In genomic region chr5:34517913-34518312, GRCm38 (mm10) we compare ENCODE assay signal across 9 mouse cellular contexts. TPM values are rescaled to one million over a fixed set of nuclear protein-coding genes. Genes with fewer than 3 reads are reported as not detected.
DNase-seq lines count a peak whose midpoint lies in the region; ATAC-seq and TF ChIP-seq lines count a peak whose summit lies in the region.
"Had no signal": no experiment of that assay in that cellular context is flagged by ENCODE, and none has a peak within 500 bp of the region (broad histone marks: within the 10 kb centered on the region; RNA-seq: fewer than 3 reads in every experiment).

No protein-coding gene starts in this region.

- no peak overlapping the region for H3K27ac ChIP-seq in kidney, adult 2 months (ENCODE audit: insufficient read depth, low read depth, low read length)
- H3K27ac ChIP-seq in kidney, embryonic 16.5 days (ENCODE audit: low read length), result no peak overlapping the region
- H3K27ac ChIP-seq in bone marrow, adult 2 months (ENCODE audit: control insufficient read depth, insufficient read depth, low read depth, low read length, poor library complexity), result no peak overlapping the region
- no peak overlapping the region for H3K27ac ChIP-seq in liver, adult 2 months (replicated peaks; ENCODE audit: insufficient read depth, low read depth, low read length)
- H3K27ac ChIP-seq: stomach, embryonic 15.5 days had no signal

- H3K4me1 ChIP-seq in kidney, adult 2 months (ENCODE audit: control insufficient read depth, insufficient read depth, low read length), result no peaks in the 10 kb centered on the region; the same call in 1 of the 2 replicates
- peaks cover 9% of the 10 kb centered on the region for H3K4me1 ChIP-seq in kidney, embryonic 16.5 days (ENCODE audit: insufficient read depth, low read length)
- H3K4me1 ChIP-seq in bone marrow, adult 2 months (ENCODE audit: control insufficient read depth, insufficient read depth, low read length), result peaks cover 6% of the 10 kb centered on the region; the same call in 1 of the 2 replicates
- H3K4me1 ChIP-seq in liver, adult 2 months (ENCODE audit: control insufficient read depth, insufficient read depth, low read length), result peaks cover 8% of the 10 kb centered on the region

- TF ChIP-seq POLR2A in kidney, adult 2 months (IDR thresholded peaks at IDR 0.05; ENCODE audit: low read depth, low read length), result no peak
- no peak for TF ChIP-seq POLR2A in bone marrow, adult 2 months (IDR thresholded peaks at IDR 0.05; ENCODE audit: borderline replicate concordance, control insufficient read depth, low read depth, low read length)
- no peak for TF ChIP-seq POLR2A in liver, adult 2 months (IDR thresholded peaks at IDR 0.05; ENCODE audit: extremely low read depth, insufficient read depth, low read length)

- H3K27me3 ChIP-seq in kidney, adult 2 months (replicated peaks; ENCODE audit: control insufficient read depth, insufficient read depth, low read length), result no peaks in the 10 kb centered on the region
- no peaks in the 10 kb centered on the region for H3K27me3 ChIP-seq in kidney, embryonic 16.5 days (ENCODE audit: insufficient read depth, low read length)
- no peaks in the 10 kb centered on the region for H3K27me3 ChIP-seq in liver, adult 2 months (ENCODE audit: control insufficient read depth, insufficient read depth, low read length)
- H3K27me3 ChIP-seq: stomach, embryonic 15.5 days had no signal

- peak; percentile 94 for TF ChIP-seq CTCF in kidney, adult 2 months (conservative IDR thresholded peaks at IDR 0.05; ENCODE audit: insufficient read depth, insufficient read length, low read depth, low read length)
- peak; percentile 96 for TF ChIP-seq CTCF in bone marrow, adult 2 months (IDR thresholded peaks at IDR 0.05; ENCODE audit: control insufficient read depth, insufficient read depth, low read length)
- TF ChIP-seq CTCF in liver, adult 2 months (IDR thresholded peaks at IDR 0.05; ENCODE audit: low read depth, low read length), result peak; percentile 99

- H3K36me3 ChIP-seq in kidney, adult 2 months (ENCODE audit: control insufficient read depth, insufficient read depth, low read length), result no peaks in the 10 kb centered on the region
- no peaks in the 10 kb centered on the region for H3K36me3 ChIP-seq in kidney, embryonic 16.5 days (ENCODE audit: insufficient read depth, low read length)
- H3K36me3 ChIP-seq in liver, adult 2 months (ENCODE audit: control insufficient read depth, insufficient read depth, low read length), result no peaks in the 10 kb centered on the region
- H3K36me3 ChIP-seq: stomach, embryonic 15.5 days had no signal

- DNase-seq in kidney, adult 2 months, result peak; percentile 86
- DNase-seq in kidney, adult 9 months, result peak; percentile 86
- peak; percentile 69 for DNase-seq in liver, adult 2 months (ENCODE audit: extremely low read depth, low read depth, low spot score)
- DNase-seq in ovary, postnatal 10 days (ENCODE audit: low spot score), result peak; percentile 57
- DNase-seq in thymus, postnatal 10 days (ENCODE audit: low spot score in 2 of 2), result peak; percentile 76 to 91

- H3K4me3 ChIP-seq in kidney, adult 2 months (ENCODE audit: insufficient read depth, low read depth, low read length), result no peak overlapping the region
- no peak overlapping the region for H3K4me3 ChIP-seq in kidney, embryonic 16.5 days (ENCODE audit: low read length)
- no peak overlapping the region for H3K4me3 ChIP-seq in bone marrow, adult 2 months (replicated peaks; ENCODE audit: control insufficient read depth, low read depth, low read length)
- H3K4me3 ChIP-seq in liver, adult 2 months (ENCODE audit: insufficient read depth, low read depth, low read length), result no peak overlapping the region
- H3K4me3 ChIP-seq: stomach, embryonic 15.5 days had no signal

- no peak overlapping the region for H3K4me2 ChIP-seq in kidney, embryonic 16.5 days (replicated peaks; ENCODE audit: low read depth, low read length)
- H3K4me2 ChIP-seq: stomach, embryonic 15.5 days had no signal

- WGBS in kidney, adult 2 months, result 20% methylated on average over 3 of the region's 3 CpGs
- WGBS in kidney, embryonic 16.5 days, result 23% methylated on average over 3 of the region's 3 CpGs
- 18% methylated on average over 3 of the region's 3 CpGs for WGBS in bone marrow, adult 2 months
- 2% methylated on average over 3 of the region's 3 CpGs for WGBS in liver, adult 2 months

- H3K79me2 ChIP-seq in liver, adult 2 months (ENCODE audit: control insufficient read depth, insufficient read depth, low read length), result peaks cover 8% of the 10 kb centered on the region

- H3K9ac ChIP-seq in kidney, embryonic 16.5 days (replicated peaks; ENCODE audit: low read length), result no peak overlapping the region
- no peak overlapping the region for H3K9ac ChIP-seq in liver, adult 2 months (ENCODE audit: low read depth, low read length)
- H3K9ac ChIP-seq: stomach, embryonic 15.5 days had no signal

- H3K9me3 ChIP-seq in kidney, embryonic 16.5 days (ENCODE audit: low read length), result no peaks in the 10 kb centered on the region
- H3K9me3 ChIP-seq: stomach, embryonic 15.5 days had no signal

- ATAC-seq in kidney, embryonic 16.5 days (ENCODE audit: low FRiP score, low TSS enrichment), result no peak
- peak; percentile 58 for ATAC-seq in erythroblast, adult 5-6 weeks (replicated peaks; ENCODE audit: low FRiP score, poor library complexity, severe bottlenecking)

RNA-seq across cellular contexts. Expression of gene Tnip2, which starts 4.1 kb away (rescaled TPM):
- 11.4 and 13.6 TPM in 2 replicates for polyA plus RNA-seq in kidney, adult 2 months (2012; rRNA removed)
- polyA plus RNA-seq in kidney, embryonic 16.5 days (2015; fragmentation: Nextera tagmentation; extraction: Ambion mirVana), result 22.6 and 25.0 TPM in 2 replicates
- 4.6 and 15.1 TPM in 2 replicates for polyA plus RNA-seq in bone marrow, adult 2 months (2011; ENCODE audit: insufficient read depth, insufficient read length, low replicate concordance, missing spikeins)
- 1.0 and 1.3 TPM in 2 replicates for total RNA-seq in erythroblast, adult 5-6 weeks (2015; ENCODE audit: low replicate concordance)
- total RNA-seq in erythroblast, adult 5-6 weeks (2017; ENCODE audit: low replicate concordance), result 3.4 and 3.9 TPM in 2 replicates
- 6.2 and 7.7 TPM in 2 replicates for total RNA-seq in liver, adult 2 months (2014; rRNA removed)
- polyA plus RNA-seq in liver, adult 2 months (2012; rRNA removed), result 6.2 and 13.4 TPM in 2 replicates

RNA-seq across cellular contexts. Expression of gene Sh3bp2, which starts 7.7 kb away (rescaled TPM):
- 8.1 and 8.6 TPM in 2 replicates for polyA plus RNA-seq in kidney, adult 2 months (2012; rRNA removed)
- polyA plus RNA-seq in kidney, embryonic 16.5 days (2015; fragmentation: Nextera tagmentation; extraction: Ambion mirVana), result 5.6 and 9.5 TPM in 2 replicates
- 15.0 and 29.7 TPM in 2 replicates for polyA plus RNA-seq in bone marrow, adult 2 months (2011; ENCODE audit: insufficient read depth, insufficient read length, low replicate concordance, missing spikeins)
- total RNA-seq in erythroblast, adult 5-6 weeks (2015; ENCODE audit: low replicate concordance), result 5.6 and 9.0 TPM in 2 replicates
- 4.7 and 5.4 TPM in 2 replicates for total RNA-seq in erythroblast, adult 5-6 weeks (2017; ENCODE audit: low replicate concordance)
- 9.1 and 11.9 TPM in 2 replicates for total RNA-seq in liver, adult 2 months (2014; rRNA removed)
- polyA plus RNA-seq in liver, adult 2 months (2012; rRNA removed), result 16.9 and 20.5 TPM in 2 replicates

RNA-seq across cellular contexts. Expression of gene Add1, which starts 55.6 kb away (rescaled TPM):
- polyA plus RNA-seq in kidney, adult 2 months (2012; rRNA removed), result 129 and 135 TPM in 2 replicates
- polyA plus RNA-seq in kidney, embryonic 16.5 days (2015; fragmentation: Nextera tagmentation; extraction: Ambion mirVana), result 217 and 219 TPM in 2 replicates
- polyA plus RNA-seq in bone marrow, adult 2 months (2011; ENCODE audit: insufficient read depth, insufficient read length, low replicate concordance, missing spikeins), result 160 and 163 TPM in 2 replicates
- total RNA-seq in erythroblast, adult 5-6 weeks (2015; ENCODE audit: low replicate concordance), result 375 and 403 TPM in 2 replicates
- total RNA-seq in erythroblast, adult 5-6 weeks (2017; ENCODE audit: low replicate concordance), result 937 and 1,092 TPM in 2 replicates
- 30.6 and 30.9 TPM in 2 replicates for total RNA-seq in liver, adult 2 months (2014; rRNA removed)
- polyA plus RNA-seq in liver, adult 2 months (2012; rRNA removed), result 29.9 and 39.3 TPM in 2 replicates
